Mouse (Mus musculus): ENCODE results near the gene Nlrc4. TPM values are rescaled to one million over a fixed set of nuclear protein-coding genes. Genes with fewer than 3 reads are reported as not detected.

The Nlrc4 gene
- polyA plus RNA-seq, 1 experiment: not detected

GRCm38 (mm10) chr17:74431481-74431880 lies 27.5 kb downstream of the Nlrc4 start:
- Histone ChIP-seq H3K4me1 (ENCODE audit: control insufficient read depth, insufficient read depth, low read length) (no peaks in the 10 kb centered on the region), H3K4me3 (ENCODE audit: insufficient read depth, low read length) (no peak overlapping the region), H3K27ac (ENCODE audit: insufficient read depth, low read length) (no peak overlapping the region)
- TF ChIP-seq POLR2A (IDR thresholded peaks at IDR 0.05; ENCODE audit: low read depth, low read length) (no peak), CTCF (IDR thresholded peaks at IDR 0.05; ENCODE audit: borderline replicate concordance, insufficient read depth, low read length) (no peak)

- no peaks in the 10 kb centered on the region for H3K4me1 ChIP-seq (ENCODE audit: control insufficient read depth, insufficient read depth, low read length)
- no peak overlapping the region for H3K4me3 ChIP-seq (ENCODE audit: insufficient read depth, low read length)
- no peak overlapping the region for H3K27ac ChIP-seq (ENCODE audit: insufficient read depth, low read length)
- TF ChIP-seq CTCF (IDR thresholded peaks at IDR 0.05; ENCODE audit: borderline replicate concordance, insufficient read depth, low read length) (no peak), POLR2A (IDR thresholded peaks at IDR 0.05; ENCODE audit: low read depth, low read length) (no peak)
Observed at GRCm38 (mm10) chr17:74430074-74430473, 28.9 kb downstream of the Nlrc4 start.

- TF ChIP-seq CTCF (IDR thresholded peaks at IDR 0.05; ENCODE audit: borderline replicate concordance, insufficient read depth, low read length) (no peak), POLR2A (IDR thresholded peaks at IDR 0.05; ENCODE audit: low read depth, low read length) (no peak)
- no peaks in the 10 kb centered on the region for H3K4me1 ChIP-seq (ENCODE audit: control insufficient read depth, insufficient read depth, low read length)
- H3K4me3 ChIP-seq (ENCODE audit: insufficient read depth, low read length): no peak overlapping the region
- H3K27ac ChIP-seq (ENCODE audit: insufficient read depth, low read length): no peak overlapping the region
Observed at GRCm38 (mm10) chr17:74424401-74425005, 34.4 kb downstream of the Nlrc4 start.

GRCm38 (mm10) chr17:74420656-74421055 lies 38.3 kb downstream of the Nlrc4 start:
- no peak overlapping the region for H3K27ac ChIP-seq (ENCODE audit: insufficient read depth, low read length)
- no peak overlapping the region for H3K4me3 ChIP-seq (ENCODE audit: insufficient read depth, low read length)
- no peaks in the 10 kb centered on the region for H3K4me1 ChIP-seq (ENCODE audit: control insufficient read depth, insufficient read depth, low read length)
- TF ChIP-seq CTCF (IDR thresholded peaks at IDR 0.05; ENCODE audit: borderline replicate concordance, insufficient read depth, low read length) (no peak), POLR2A (IDR thresholded peaks at IDR 0.05; ENCODE audit: low read depth, low read length) (no peak)

- H3K4me3 ChIP-seq (ENCODE audit: insufficient read depth, low read length): no peak overlapping the region
- no peaks in the 10 kb centered on the region for H3K4me1 ChIP-seq (ENCODE audit: control insufficient read depth, insufficient read depth, low read length)
- TF ChIP-seq CTCF (IDR thresholded peaks at IDR 0.05; ENCODE audit: borderline replicate concordance, insufficient read depth, low read length) (no peak), POLR2A (IDR thresholded peaks at IDR 0.05; ENCODE audit: low read depth, low read length) (no peak)
- no peak overlapping the region for H3K27ac ChIP-seq (ENCODE audit: insufficient read depth, low read length)
Observed at GRCm38 (mm10) chr17:74418171-74418570, 40.8 kb downstream of the Nlrc4 start.

GRCm38 (mm10) chr17:74416841-74417360 lies 42.0 kb downstream of the Nlrc4 start:
- no peak for TF ChIP-seq POLR2A (IDR thresholded peaks at IDR 0.05; ENCODE audit: low read depth, low read length)
- no peak for TF ChIP-seq CTCF (IDR thresholded peaks at IDR 0.05; ENCODE audit: borderline replicate concordance, insufficient read depth, low read length)
- Histone ChIP-seq H3K4me3 (ENCODE audit: insufficient read depth, low read length) (no peak overlapping the region), H3K4me1 (ENCODE audit: control insufficient read depth, insufficient read depth, low read length) (no peaks in the 10 kb centered on the region), H3K27ac (ENCODE audit: insufficient read depth, low read length) (no peak overlapping the region)

- H3K27ac ChIP-seq (ENCODE audit: insufficient read depth, low read length): no peak overlapping the region
- no peak for TF ChIP-seq POLR2A (IDR thresholded peaks at IDR 0.05; ENCODE audit: low read depth, low read length)
- no peak for TF ChIP-seq CTCF (IDR thresholded peaks at IDR 0.05; ENCODE audit: borderline replicate concordance, insufficient read depth, low read length)
- H3K4me3 ChIP-seq (ENCODE audit: insufficient read depth, low read length): no peak overlapping the region
- no peaks in the 10 kb centered on the region for H3K4me1 ChIP-seq (ENCODE audit: control insufficient read depth, insufficient read depth, low read length)
Observed at GRCm38 (mm10) chr17:74414671-74415070, 44.3 kb downstream of the Nlrc4 start.

GRCm38 (mm10) chr17:74413324-74413723 lies 45.6 kb downstream of the Nlrc4 start:
- TF ChIP-seq POLR2A (IDR thresholded peaks at IDR 0.05; ENCODE audit: low read depth, low read length): no peak
- TF ChIP-seq CTCF (IDR thresholded peaks at IDR 0.05; ENCODE audit: borderline replicate concordance, insufficient read depth, low read length): no peak
- no peak overlapping the region for H3K4me3 ChIP-seq (ENCODE audit: insufficient read depth, low read length)

GRCm38 (mm10) chr17:74409722-74410121 lies 49.2 kb downstream of the Nlrc4 start:
- Histone ChIP-seq H3K4me1 (ENCODE audit: control insufficient read depth, insufficient read depth, low read length) (no peaks in the 10 kb centered on the region), H3K4me3 (ENCODE audit: insufficient read depth, low read length) (no peak overlapping the region), H3K27ac (ENCODE audit: insufficient read depth, low read length) (no peak overlapping the region)
- no peak for TF ChIP-seq CTCF (IDR thresholded peaks at IDR 0.05; ENCODE audit: borderline replicate concordance, insufficient read depth, low read length)
- no peak for TF ChIP-seq POLR2A (IDR thresholded peaks at IDR 0.05; ENCODE audit: low read depth, low read length)

More at GRCm38 (mm10) chr17:74413324-74413723, 45.6 kb downstream of the Nlrc4 start:
- H3K4me1 ChIP-seq (ENCODE audit: control insufficient read depth, insufficient read depth, low read length): no peaks in the 10 kb centered on the region
- no peak overlapping the region for H3K27ac ChIP-seq (ENCODE audit: insufficient read depth, low read length)

GRCm38 (mm10) chr17:74406487-74406886 lies 52.5 kb downstream of the Nlrc4 start:
- Histone ChIP-seq H3K4me3 (ENCODE audit: insufficient read depth, low read length) (no peak overlapping the region), H3K4me1 (ENCODE audit: control insufficient read depth, insufficient read depth, low read length) (peaks cover 13% of the 10 kb centered on the region; the same call in 1 of the 2 replicates), H3K27ac (ENCODE audit: insufficient read depth, low read length) (no peak overlapping the region)
- TF ChIP-seq POLR2A (IDR thresholded peaks at IDR 0.05; ENCODE audit: low read depth, low read length) (no peak), CTCF (IDR thresholded peaks at IDR 0.05; ENCODE audit: borderline replicate concordance, insufficient read depth, low read length) (no peak)

Data from embryonic fibroblast, embryonic 13.5 days (primary cell).